Mouse (Mus musculus) kidney, embryonic 16.5 days (tissue): ENCODE measurements around the gene Slc27a3. TPM values are rescaled to one million over a fixed set of nuclear protein-coding genes. Genes with fewer than 3 reads are reported as not detected.

Experiments
- ATAC-seq: fragments of 200-750 bp; cut with Nextera tagmentation; 2 replicates; pipeline ENCODE4 v1.8.0; 2017; ENCODE audit warnings: moderate TSS enrichment; ENCODE audit not compliant: low FRiP score, low TSS enrichment
- H3K27ac ChIP-seq: fragments of 300-500 bp; sonication (generic); 2 replicates; pipeline ENCODE4 v1.5.1; 2014; ENCODE audit warnings: low read length
- H3K27me3 ChIP-seq: fragments of 300-500 bp; sonication (generic); 2 replicates; pipeline ENCODE4 v1.6.1; 2014; ENCODE audit warnings: low read length, control low read depth, mixed read lengths; ENCODE audit not compliant: insufficient read depth
- H3K36me3 ChIP-seq: fragments of 300-500 bp; sonication (generic); 2 replicates; pipeline ENCODE4 v1.6.1; 2014; ENCODE audit warnings: low read length, control low read depth, mixed read lengths; ENCODE audit not compliant: insufficient read depth
- H3K4me1 ChIP-seq: fragments of 300-500 bp; sonication (generic); 2 replicates; pipeline ENCODE4 v1.6.1; 2014; ENCODE audit warnings: low read length, control low read depth, mixed read lengths; ENCODE audit not compliant: insufficient read depth
- H3K4me2 ChIP-seq: fragments of 300-500 bp; sonication (generic); replicated peaks from 2 replicates; pipeline ENCODE4 v1.6.1; 2014; ENCODE audit warnings: low read depth, low read length
- H3K4me3 ChIP-seq: fragments of 300-500 bp; sonication (generic); 2 replicates; pipeline ENCODE4 v1.5.1; 2014; ENCODE audit warnings: mild to moderate bottlenecking, low read length
- H3K9ac ChIP-seq: fragments of 300-500 bp; sonication (generic); replicated peaks from 2 replicates; pipeline ENCODE4 v1.6.1; 2014; ENCODE audit warnings: low read length
- H3K9me3 ChIP-seq: fragments of 300-500 bp; sonication (generic); 2 replicates; pipeline ENCODE4 v1.6.1; 2016; ENCODE audit warnings: low read length, control low read depth
- WGBS: fragments of 180-500 bp; shearing (Covaris S2); extraction: QIAGEN DNeasy Blood & Tissue Kit; methylation state at CpG from one replicate; pipeline ENCODE4 v1.1.7; 2014; 5-methylcytosine and 5-hydroxymethylcytosine counted together
- polyA plus RNA-seq: library from polyadenylated mRNA; unstranded; fragments of >200 nt; fragmentation: Nextera tagmentation; extraction: Ambion mirVana; gene quantifications from 2 replicates; pipeline ENCODE4 v1.2.1, GENCODE M21; 2015

The Slc27a3 gene
- polyA plus RNA-seq, 1 experiment from 2014 or later = 18.3 TPM

GRCm38 (mm10) chr3:90395629-90396028, 5.9 kb upstream of the Slc27a3 start:
- Histone ChIP-seq H3K4me3 (no peak overlapping the region), H3K9me3 (no peaks in the 10 kb centered on the region), H3K27me3 (no peaks in the 10 kb centered on the region), H3K4me2 (no peak overlapping the region), H3K9ac (no peak overlapping the region), H3K4me1 (peaks cover 3% of the 10 kb centered on the region), H3K27ac (no peak overlapping the region), H3K36me3 (peaks cover 75% of the 10 kb centered on the region)
- 75% methylated on average over 3 of the region's 3 CpGs for WGBS
- no peak for ATAC-seq

GRCm38 (mm10) chr3:90392661-90393060, 2.9 kb upstream of the Slc27a3 start:
- H3K4me2 ChIP-seq = no peak overlapping the region
- H3K27me3 ChIP-seq = no peaks in the 10 kb centered on the region
- no peak overlapping the region for H3K27ac ChIP-seq
- no peak overlapping the region for H3K4me3 ChIP-seq
- H3K9ac ChIP-seq = no peak overlapping the region
- no peak for ATAC-seq
- 77% methylated on average over 3 of the region's 3 CpGs for WGBS
- H3K4me1 ChIP-seq = peaks cover 25% of the 10 kb centered on the region
- peaks cover 54% of the 10 kb centered on the region for H3K36me3 ChIP-seq
- no peaks in the 10 kb centered on the region for H3K9me3 ChIP-seq

GRCm38 (mm10) chr3:90391941-90392340, 2.2 kb upstream of the Slc27a3 start:
- Histone ChIP-seq H3K4me2 (no peak overlapping the region), H3K9me3 (no peaks in the 10 kb centered on the region), H3K27ac (no peak overlapping the region), H3K4me3 (no peak overlapping the region), H3K27me3 (no peaks in the 10 kb centered on the region), H3K9ac (no peak overlapping the region), H3K36me3 (peaks cover 54% of the 10 kb centered on the region), H3K4me1 (peaks cover 32% of the 10 kb centered on the region)
- no peak for ATAC-seq
- 88% methylated on average over 8 of the region's 8 CpGs for whole genome bisulfite sequencing

- no peak for ATAC-seq
- WGBS = 66% methylated on average over 4 of the region's 4 CpGs
- Histone ChIP-seq H3K27ac (no peak overlapping the region), H3K9me3 (no peaks in the 10 kb centered on the region), H3K4me2 (no peak overlapping the region), H3K36me3 (peaks cover 56% of the 10 kb centered on the region), H3K9ac (no peak overlapping the region), H3K4me3 (no peak overlapping the region), H3K4me1 (peaks cover 33% of the 10 kb centered on the region), H3K27me3 (no peaks in the 10 kb centered on the region)
Measured at GRCm38 (mm10) chr3:90391004-90391403, 1.3 kb upstream of the Slc27a3 start.

GRCm38 (mm10) chr3:90388726-90389510, 820 bp downstream of the Slc27a3 start:
- Histone ChIP-seq H3K4me3 (peak overlapping the region; percentile 71), H3K27me3 (no peaks in the 10 kb centered on the region), H3K27ac (peak overlapping the region; percentile 88), H3K4me2 (peak overlapping the region; percentile 97), H3K36me3 (peaks cover 36% of the 10 kb centered on the region), H3K9ac (peak overlapping the region; percentile 81), H3K9me3 (no peaks in the 10 kb centered on the region), H3K4me1 (peaks cover 40% of the 10 kb centered on the region)
- 3% methylated on average over 53 of the region's 53 CpGs for WGBS
- ATAC-seq = peak; percentile 69

GRCm38 (mm10) chr3:90388192-90388591, 1.5 kb downstream of the Slc27a3 start:
- Histone ChIP-seq H3K27ac (no peak overlapping the region), H3K4me3 (peak overlapping the region; percentile 71; the same call in 1 of the 2 replicates), H3K9ac (peak overlapping the region; percentile 81; the same call in 1 of the 2 replicates), H3K27me3 (no peaks in the 10 kb centered on the region), H3K9me3 (no peaks in the 10 kb centered on the region), H3K4me1 (peaks cover 40% of the 10 kb centered on the region), H3K36me3 (peaks cover 29% of the 10 kb centered on the region), H3K4me2 (peak overlapping the region; percentile 97)
- 79% methylated on average over 4 of the region's 4 CpGs for whole genome bisulfite sequencing
- ATAC-seq = no peak

- Histone ChIP-seq H3K27ac (no peak overlapping the region), H3K27me3 (no peaks in the 10 kb centered on the region), H3K4me2 (no peak overlapping the region), H3K36me3 (peaks cover 22% of the 10 kb centered on the region), H3K4me3 (no peak overlapping the region), H3K4me1 (peaks cover 40% of the 10 kb centered on the region), H3K9me3 (no peaks in the 10 kb centered on the region), H3K9ac (no peak overlapping the region)
- ATAC-seq = no peak
- 62% methylated on average over 11 of the region's 11 CpGs for WGBS
Measured at GRCm38 (mm10) chr3:90387483-90387882, 2.3 kb downstream of the Slc27a3 start.

GRCm38 (mm10) chr3:90386817-90387216, 2.9 kb downstream of the Slc27a3 start:
- WGBS = 92% methylated on average over 10 of the region's 10 CpGs
- no peak overlapping the region for H3K4me2 ChIP-seq
- no peak for ATAC-seq
- H3K27me3 ChIP-seq = no peaks in the 10 kb centered on the region
- H3K4me3 ChIP-seq = no peak overlapping the region
- no peaks in the 10 kb centered on the region for H3K9me3 ChIP-seq
- peaks cover 40% of the 10 kb centered on the region for H3K4me1 ChIP-seq
- H3K9ac ChIP-seq = no peak overlapping the region
- H3K36me3 ChIP-seq = peaks cover 15% of the 10 kb centered on the region
- H3K27ac ChIP-seq = no peak overlapping the region

- H3K4me1 ChIP-seq = peaks cover 29% of the 10 kb centered on the region
- no peak overlapping the region for H3K9ac ChIP-seq
- H3K4me3 ChIP-seq = no peak overlapping the region
- no peaks in the 10 kb centered on the region for H3K27me3 ChIP-seq
- 0 out of 2 replicates have a peak, but pooled peaks cover 10% of the 10 kb centered on the region for H3K36me3 ChIP-seq
- ATAC-seq = no peak
- no peak overlapping the region for H3K4me2 ChIP-seq
- 58% methylated on average over 7 of the region's 7 CpGs for WGBS
- H3K9me3 ChIP-seq = no peaks in the 10 kb centered on the region
- peak overlapping the region; percentile 52; the same call in 1 of the 2 replicates for H3K27ac ChIP-seq
Measured at GRCm38 (mm10) chr3:90384851-90385375, 4.8 kb downstream of the Slc27a3 start.

- no peak for ATAC-seq
- Histone ChIP-seq H3K4me3 (no peak overlapping the region), H3K9ac (no peak overlapping the region), H3K27ac (no peak overlapping the region), H3K4me1 (peaks cover 25% of the 10 kb centered on the region), H3K36me3 (0 out of 2 replicates have a peak, but pooled peaks cover 10% of the 10 kb centered on the region), H3K27me3 (no peaks in the 10 kb centered on the region), H3K4me2 (no peak overlapping the region), H3K9me3 (no peaks in the 10 kb centered on the region)
- 89% methylated on average over 4 of the region's 4 CpGs for WGBS
Measured at GRCm38 (mm10) chr3:90383690-90384089, 6.0 kb downstream of the Slc27a3 start.
